Mouse (Mus musculus) embryonic stem cell, embryonic (primary cell): ENCODE measurements around the gene Mrpl57.
"Not testable (repeated sequence)": the region's sequence is repeated elsewhere in the genome, so short reads cannot be mapped to it uniquely, and the experiment has no call there.

Experiments used
- CTCF ChIA-PET, 4 experiments: fragments of 300-600 bp in 2 of 4; fragments of 350-600 bp in 2 of 4; sonication (Branson Sonifier 250); formaldehyde crosslinking; loops; one replicate each; lab custom pipeline; 2022; ENCODE audit warnings: inconsistent platforms in 2 of 4; lab: Charles Lee
- POLR2A ChIA-PET, 4 experiments: fragments of 300-600 bp in 2 of 4; fragments of 350-600 bp in 2 of 4; sonication (Branson Sonifier 250); formaldehyde crosslinking; loops; one replicate each; lab custom pipeline; 2022; ENCODE audit warnings: antibody characterized with exemption in 4 of 4, inconsistent platforms in 1 of 4; lab: Charles Lee

Mrpl57 gene

DNA sequence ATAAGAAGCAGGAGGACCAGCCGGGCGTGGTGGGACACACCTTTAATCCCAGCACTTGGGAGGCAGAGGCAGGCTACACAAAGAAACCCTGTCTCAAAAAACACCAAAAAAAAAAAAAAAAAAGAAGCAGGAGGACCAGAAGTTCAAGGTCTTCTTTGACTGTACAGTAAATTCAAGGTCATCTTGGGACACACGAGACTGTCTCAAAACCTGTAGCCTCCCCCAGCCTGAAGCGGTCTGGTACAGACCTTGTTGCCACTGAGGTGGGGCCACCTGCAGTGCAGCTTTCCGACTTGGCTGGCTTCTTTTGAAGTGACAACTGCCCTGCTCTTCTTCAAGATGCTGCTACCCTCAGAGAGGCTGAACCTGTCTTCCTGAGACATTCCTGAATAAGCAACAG, 22.0 kb downstream of the Mrpl57 start:
- ChIA-PET POLR2A (interaction anchor here in 3 of 4 experiments (0.6 to 1.5 kb wide), 7 partner anchors 10 to 219 kb away, joined by 3 to 5 read pairs (median 3); partner anchors contain the start of genes Sap18 (in 1 of the 3) and Zdhhc20 (in 1 of the 3)), CTCF (interaction anchor here in 1 of 4 experiments (0.6 kb wide), 1 partner anchor 59 kb away, joined by 4 read pairs; no protein-coding TSS in a partner anchor)

DNA sequence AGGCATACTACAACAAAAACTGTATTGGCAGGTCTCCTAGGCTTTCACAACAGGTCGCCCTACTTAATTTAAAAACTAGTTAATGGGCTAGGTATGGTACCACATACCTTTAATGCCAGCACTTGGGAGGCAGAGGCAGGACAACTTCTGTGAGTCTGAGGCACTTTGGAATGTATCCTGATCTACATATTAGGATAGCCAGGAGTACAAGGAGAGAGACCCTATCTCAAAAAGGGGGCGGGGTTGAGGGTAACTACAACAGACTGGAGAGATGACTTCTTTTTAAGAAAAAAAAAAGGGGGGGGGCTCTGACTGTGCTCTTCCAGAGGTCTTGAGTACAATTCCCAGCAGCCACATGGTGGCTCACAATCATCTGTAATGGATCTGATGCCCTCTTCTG, 22.6 kb downstream of the Mrpl57 start:
- CTCF ChIA-PET, result interaction anchor here in 1 of 4 experiments (0.7 kb wide), 1 partner anchor 36 kb away, joined by 4 read pairs; no protein-coding TSS in a partner anchor
- POLR2A ChIA-PET, result interaction anchor here in 3 of 4 experiments (0.6 to 3.4 kb wide), 7 partner anchors 23 to 725 kb away, joined by 3 to 14 read pairs (median 5); partner anchors contain the start of genes Mrpl57 (in 1 of the 3), Ska3 (in 1 of the 3) and Zdhhc20 (in 1 of the 3)

DNA sequence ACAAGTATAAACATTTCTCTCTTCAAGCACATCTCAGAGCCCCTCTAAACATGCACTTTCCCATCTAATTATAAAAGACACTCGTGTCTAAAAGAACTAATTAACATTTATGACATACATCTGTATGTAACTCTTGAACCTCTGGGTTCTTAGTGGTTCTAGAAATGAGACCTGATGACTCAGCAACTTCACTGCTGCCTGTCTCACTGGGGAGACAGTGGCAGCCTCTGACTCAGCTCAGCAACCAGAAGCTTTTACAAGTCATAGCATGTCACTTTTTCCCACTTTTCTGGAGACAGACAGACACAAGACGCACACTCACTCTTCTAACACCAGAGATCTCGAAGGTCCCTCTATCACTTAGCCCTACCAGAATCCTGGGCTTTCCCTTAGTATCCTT, 24.3 kb downstream of the Mrpl57 start:
- ChIA-PET CTCF (no interaction called here), POLR2A (interaction anchor here (0.6 to 3.4 kb wide), 25 partner anchors 9 to 106 kb away, joined by 3 to 14 read pairs (median 4); partner anchors contain the start of genes Zdhhc20 (in 3 of the 4), Mrpl57 (in 2 of the 4) and Ska3 (in 2 of the 4))

DNA sequence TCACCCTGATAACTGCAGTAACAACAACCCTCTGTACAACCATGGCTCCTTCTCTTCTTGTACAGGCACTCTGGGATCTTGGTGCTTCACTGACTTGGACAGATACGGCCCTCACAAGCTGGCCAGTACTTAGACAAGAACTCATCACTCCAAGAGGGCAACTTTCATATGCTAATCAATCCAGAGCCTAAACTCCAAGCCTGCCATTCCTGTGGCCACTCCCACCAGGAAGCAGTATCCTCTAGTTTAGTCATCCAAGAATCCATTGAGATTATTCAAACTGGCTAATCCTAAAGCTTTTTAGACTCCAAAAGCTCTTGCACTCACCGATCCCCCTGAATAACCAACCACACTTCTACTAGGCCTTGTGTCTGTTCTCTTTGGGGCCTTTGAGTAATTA, 26.9 kb downstream of the Mrpl57 start:
- POLR2A ChIA-PET, result interaction anchor here (0.5 to 3.1 kb wide), 40 partner anchors 8 to 198 kb away, joined by 3 to 24 read pairs (median 4); partner anchors contain the start of genes Ska3 (in 2 of the 4), Zdhhc20 (in 2 of the 4), Mrpl57 (in 1 of the 4) and Xpo4 (in 1 of the 4)

DNA sequence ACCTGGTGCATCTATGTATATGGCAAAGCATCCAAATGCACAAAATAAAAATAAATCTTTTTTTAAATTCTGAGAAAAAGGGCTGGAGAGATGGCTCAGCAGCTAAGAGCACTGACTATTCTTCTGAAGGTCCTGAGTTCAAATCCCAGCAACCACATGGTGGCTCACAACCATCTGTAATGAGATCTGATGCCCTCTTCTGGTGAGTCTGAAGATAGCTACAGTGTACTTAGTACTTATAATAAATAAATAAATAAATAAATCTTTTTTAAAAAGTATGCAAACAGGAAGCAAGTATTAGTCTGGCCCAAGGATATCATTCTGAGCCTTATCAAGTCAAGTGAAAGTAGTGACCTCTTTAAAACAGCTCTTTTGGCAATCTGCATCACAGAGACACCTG, 30.0 kb downstream of the Mrpl57 start:
- CTCF ChIA-PET, result not testable (repeated sequence)
- POLR2A ChIA-PET, result interaction anchor here in 2 of 4 experiments (0.6 to 1.4 kb wide), 4 partner anchors 34 to 112 kb away, joined by 3 to 4 read pairs (median 3); partner anchors contain the start of gene Zdhhc20 (in 2 of the 2)

More for the DNA sequence above, 26.9 kb downstream of the Mrpl57 start:
- CTCF ChIA-PET, result interaction anchor here in 2 of 4 experiments (1.3 to 1.4 kb wide), 2 partner anchors 27 to 59 kb away, joined by 3 to 4 read pairs; partner anchors contain the start of genes Mrpl57 (in 1 of the 2) and Ska3 (in 1 of the 2)

DNA sequence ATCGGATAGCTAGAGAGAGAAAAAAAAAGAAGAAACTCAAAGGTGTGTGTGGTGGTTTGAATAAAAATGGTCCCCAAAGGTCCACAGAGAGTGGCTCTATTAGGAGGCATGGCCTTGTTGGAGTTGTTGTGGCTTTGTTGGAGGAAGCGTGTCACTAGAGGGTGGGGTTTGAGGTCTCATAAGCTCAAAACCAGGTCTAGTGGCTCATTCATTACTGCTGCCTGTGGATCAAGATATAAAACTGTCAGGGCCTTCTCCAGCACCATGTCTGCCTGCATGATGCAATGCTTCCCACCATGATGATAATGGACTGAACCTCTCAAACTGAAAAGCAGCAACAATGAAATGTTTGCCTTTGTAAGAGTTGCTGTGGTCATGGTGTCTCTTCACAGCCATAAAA, 32.6 kb downstream of the Mrpl57 start:
- ChIA-PET POLR2A (interaction anchor here in 2 of 4 experiments (0.8 to 4.1 kb wide), 11 partner anchors 8 to 53 kb away, joined by 3 to 18 read pairs (median 4); partner anchors contain the start of genes Mrpl57 (in 1 of the 2), Ska3 (in 1 of the 2) and Zdhhc20 (in 1 of the 2)), CTCF (no interaction called here)

DNA sequence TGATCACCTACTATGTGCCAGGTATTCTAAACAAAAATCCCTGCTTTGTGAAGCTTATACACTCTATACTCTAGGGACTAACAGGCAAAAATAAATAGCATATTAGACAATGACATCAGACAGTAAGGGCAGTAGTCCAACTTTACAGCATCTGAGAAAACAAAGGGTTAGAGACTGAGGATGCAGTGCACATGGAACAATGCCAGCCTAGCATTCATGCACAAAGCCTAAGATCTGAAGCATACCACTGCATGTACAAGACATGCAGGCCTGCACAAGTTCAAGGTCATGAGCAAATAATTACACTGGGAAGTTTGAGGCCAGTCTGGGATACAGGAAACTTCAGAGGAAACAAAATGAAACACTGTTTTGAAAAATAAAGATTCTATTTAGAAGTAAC, 33.5 kb downstream of the Mrpl57 start:
- POLR2A ChIA-PET, result interaction anchor here in 2 of 4 experiments (0.9 to 4.1 kb wide), 9 partner anchors 8 to 33 kb away, joined by 3 to 24 read pairs (median 7); partner anchors contain the start of genes Mrpl57 (in 1 of the 2), Ska3 (in 1 of the 2) and Zdhhc20 (in 1 of the 2)
- CTCF ChIA-PET, result no interaction called here

DNA sequence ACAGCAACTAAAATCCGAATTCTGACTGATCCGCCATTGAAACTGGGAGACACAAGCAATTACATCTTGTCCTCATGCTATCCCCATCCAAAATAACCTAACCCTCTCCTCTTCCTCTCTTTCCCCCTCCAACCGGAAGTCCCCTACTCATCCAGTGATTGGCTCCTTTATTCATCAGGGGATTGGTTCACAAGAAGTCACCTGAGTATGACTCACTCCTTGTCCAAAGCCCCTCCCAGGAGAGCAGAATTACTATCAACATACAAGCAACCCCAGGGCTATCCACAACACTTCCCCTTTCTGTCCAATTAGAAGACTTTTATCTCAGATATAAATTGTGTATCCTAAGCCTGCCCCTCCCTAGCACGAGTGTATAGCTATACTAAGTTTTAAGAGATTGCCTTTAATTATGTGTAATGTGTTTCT, 36.0 kb downstream of the Mrpl57 start:
- ChIA-PET POLR2A (interaction anchor here in 2 of 4 experiments (0.8 to 4.1 kb wide), 24 partner anchors 8 to 65 kb away, joined by 3 to 24 read pairs (median 5); partner anchors contain the start of genes Mrpl57 (in 2 of the 2), Ska3 (in 2 of the 2), Zdhhc20 (in 2 of the 2) and Sap18 (in 1 of the 2)), CTCF (interaction anchor here in 1 of 4 experiments (1.0 kb wide), 1 partner anchor 38 kb away, joined by 3 read pairs; no protein-coding TSS in a partner anchor)

DNA sequence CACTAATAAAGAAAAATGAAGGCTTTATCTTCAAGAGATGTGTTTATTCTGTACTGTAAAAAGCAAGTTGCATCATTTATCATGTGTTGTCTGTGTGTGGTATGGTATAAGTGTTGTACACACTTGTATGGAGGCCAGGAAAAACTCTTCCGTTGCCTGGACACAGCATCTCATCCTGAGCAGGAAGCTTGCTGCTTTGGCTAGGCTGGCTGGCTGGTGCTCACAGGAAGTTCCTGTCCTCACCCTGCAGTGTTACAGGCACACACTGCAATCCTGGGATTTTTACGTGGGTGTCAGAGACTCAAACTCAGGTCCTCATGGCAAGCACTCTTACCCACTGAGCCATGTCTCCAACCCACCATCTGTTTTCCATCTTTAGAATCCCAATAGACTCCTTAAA, 37.1 kb downstream of the Mrpl57 start:
- POLR2A ChIA-PET, result interaction anchor here in 2 of 4 experiments (0.6 to 3.9 kb wide), 13 partner anchors 9 to 187 kb away, joined by 3 to 24 read pairs (median 8); partner anchors contain the start of genes Zdhhc20 (in 2 of the 2) and Sap18 (in 1 of the 2)

DNA sequence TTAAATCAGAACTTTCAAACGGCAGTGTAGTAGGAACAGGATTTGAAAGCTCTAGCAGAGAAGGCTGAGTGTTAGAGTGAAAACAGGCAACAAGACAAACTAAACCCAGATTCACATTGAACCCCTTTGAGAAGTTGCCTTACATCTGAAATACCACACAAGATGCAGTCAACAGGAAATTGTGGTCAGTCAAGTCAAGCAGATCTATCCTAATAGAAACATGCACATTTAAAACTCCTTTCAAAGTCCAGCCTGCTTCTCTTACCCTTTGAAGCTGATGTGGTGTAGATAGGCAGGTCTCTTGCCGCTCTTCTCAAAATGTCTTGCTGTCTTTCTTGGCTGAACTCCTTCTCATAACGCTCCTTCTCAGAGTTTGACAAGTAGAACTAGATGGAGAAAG, 39.2 kb downstream of the Mrpl57 start:
- CTCF ChIA-PET, result no interaction called here
- POLR2A ChIA-PET, result interaction anchor here in 1 of 4 experiments (1.8 kb wide), 1 partner anchor 12 kb away, joined by 6 read pairs; no protein-coding TSS in a partner anchor

More for the DNA sequence above, 37.1 kb downstream of the Mrpl57 start:
- CTCF ChIA-PET, result no interaction called here

DNA sequence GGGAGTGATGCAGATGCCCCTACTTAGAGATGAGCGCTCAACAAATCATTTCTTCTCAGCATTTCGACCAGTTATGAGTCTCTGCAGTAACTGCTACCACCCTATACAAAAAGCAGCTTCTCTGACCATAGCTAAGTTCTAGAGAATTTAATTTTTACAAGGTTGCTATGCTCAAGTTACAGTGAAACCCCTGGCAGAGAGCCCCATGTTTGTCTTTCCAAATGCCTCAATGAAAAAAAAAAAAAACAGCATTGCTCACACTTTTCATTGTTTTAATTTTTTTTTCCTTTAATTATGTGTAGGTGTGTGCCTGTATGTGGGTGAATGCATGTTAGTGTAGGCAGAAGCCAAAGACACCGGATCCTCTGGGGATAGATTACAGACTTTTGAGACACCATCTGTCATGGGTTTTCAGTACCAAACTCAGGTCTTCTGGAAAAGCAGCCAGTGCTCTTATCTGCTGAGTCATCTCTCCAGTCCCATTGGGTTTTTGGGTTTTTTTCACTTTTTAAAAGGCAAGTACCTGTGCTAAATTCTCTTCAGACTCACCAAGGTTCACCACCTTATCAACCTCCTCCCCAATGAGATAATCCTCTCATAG, 40.7 kb downstream of the Mrpl57 start:
- POLR2A ChIA-PET, result interaction anchor here in 3 of 4 experiments (0.7 to 2.0 kb wide), 13 partner anchors 8 to 135 kb away, joined by 3 to 8 read pairs (median 4); partner anchors contain the start of gene Zdhhc20 (in 1 of the 3)
- CTCF ChIA-PET, result interaction anchor here in 3 of 4 experiments (0.6 to 1.0 kb wide), 3 partner anchors 9 to 120 kb away, joined by 3 to 4 read pairs (median 4); no protein-coding TSS in a partner anchor

DNA sequence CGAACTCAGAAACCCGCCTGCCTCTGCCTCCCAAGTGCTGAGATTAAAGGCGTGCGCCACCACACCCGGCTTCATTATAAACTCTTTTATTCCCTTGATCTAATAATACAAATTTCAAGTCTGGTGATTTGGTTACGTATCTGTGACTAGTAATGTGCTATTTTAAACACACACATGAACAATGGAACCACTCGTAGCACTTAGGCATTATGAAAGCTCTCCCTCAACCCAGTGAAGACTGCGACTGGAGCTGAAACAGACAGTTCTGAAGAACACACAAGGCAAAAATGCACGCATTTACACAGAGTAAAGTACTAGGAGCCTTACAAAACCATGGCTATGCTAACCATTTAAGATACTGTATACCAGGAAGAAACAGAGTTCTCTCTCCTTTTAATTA, 51.9 kb downstream of the Mrpl57 start:
- POLR2A ChIA-PET, result interaction anchor here in 2 of 4 experiments (0.7 to 3.6 kb wide), 3 partner anchors 11 to 145 kb away, joined by 3 to 16 read pairs (median 3); partner anchors contain the start of gene Zdhhc20 (in 1 of the 2)

More for the DNA sequence above, 51.9 kb downstream of the Mrpl57 start:
- CTCF ChIA-PET, result interaction anchor here in 1 of 4 experiments (0.6 kb wide), 1 partner anchor 94 kb away, joined by 3 read pairs; no protein-coding TSS in a partner anchor
